Mouse (Mus musculus): ENCODE data around the gene Fam216a.

DNA sequence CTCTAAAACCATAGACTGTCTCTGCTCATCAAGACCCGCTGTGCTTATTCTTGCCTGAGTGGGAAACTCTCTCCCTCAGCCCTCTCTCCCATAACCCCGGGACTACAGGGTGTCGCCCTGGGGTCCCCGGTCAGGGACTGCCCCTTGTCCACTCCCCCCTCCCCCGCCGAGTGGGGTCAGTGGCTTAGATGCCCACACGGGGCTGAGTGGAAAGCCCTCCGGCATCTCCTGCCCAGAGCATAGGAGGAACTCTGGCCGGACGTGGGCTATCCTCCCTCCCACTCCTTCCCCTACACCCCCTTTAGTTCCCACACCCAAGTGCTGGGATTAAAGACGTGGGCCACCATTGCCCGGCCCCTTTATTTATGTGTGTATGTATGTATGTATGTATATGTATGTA lies 43.3 kb upstream of the Fam216a start:
- no peak for TF ChIP-seq CTCF (IDR thresholded peaks at IDR 0.05; ENCODE audit: low read depth)
- no peak for TF ChIP-seq EP300 (IDR thresholded peaks at IDR 0.05; ENCODE audit: low read depth)
